Mouse (Mus musculus): ENCODE results near the gene Cracr2b. TPM values are rescaled to one million over a fixed set of nuclear protein-coding genes. Genes with fewer than 3 reads are reported as not detected.
"Not testable (repeated sequence)": the region's sequence is repeated elsewhere in the genome, so short reads cannot be mapped to it uniquely, and the experiment has no call there.

The Cracr2b gene
- total RNA-seq, 4 experiments from 2014 or later: 3.9 to 5.4 (median 4.4) TPM

GRCm38 (mm10) chr7:141433517-141434400, 27.1 kb upstream of the Cracr2b start:
- DNase-seq (ENCODE audit: low spot score in 2 of 2): no peak

GRCm38 (mm10) chr7:141434464-141434863, 26.4 kb upstream of the Cracr2b start:
- DNase-seq (ENCODE audit: low spot score in 2 of 2): peak in 1 of 2 experiments; percentile 73

GRCm38 (mm10) chr7:141435129-141435855, 25.6 kb upstream of the Cracr2b start:
- DNase-seq (ENCODE audit: low spot score in 2 of 2): no peak

- no peak for DNase-seq (ENCODE audit: low spot score in 2 of 2)
Observed at GRCm38 (mm10) chr7:141435856-141436522, 24.9 kb upstream of the Cracr2b start.

GRCm38 (mm10) chr7:141436523-141436892, 24.4 kb upstream of the Cracr2b start:
- no peak for DNase-seq (ENCODE audit: low spot score in 2 of 2)

GRCm38 (mm10) chr7:141437178-141438120, 23.4 kb upstream of the Cracr2b start, which contains the start of gene Slc25a22:
Gene Slc25a22, minus strand, starts transcription at chr7:141437892.
- peak; percentile 71 to 72 for DNase-seq (ENCODE audit: low spot score in 2 of 2)

- no peak for DNase-seq (ENCODE audit: low spot score in 2 of 2)
Observed at GRCm38 (mm10) chr7:141438201-141438968, 22.5 kb upstream of the Cracr2b start.

GRCm38 (mm10) chr7:141439140-141439679, 21.7 kb upstream of the Cracr2b start:
- no peak for DNase-seq (ENCODE audit: low spot score in 2 of 2)

- no peak for DNase-seq (ENCODE audit: low spot score in 2 of 2)
Observed at GRCm38 (mm10) chr7:141439811-141440210, 21.1 kb upstream of the Cracr2b start.

GRCm38 (mm10) chr7:141440613-141441012, 20.3 kb upstream of the Cracr2b start:
- DNase-seq (ENCODE audit: low spot score in 2 of 2): no peak

GRCm38 (mm10) chr7:141441460-141441859, 19.4 kb upstream of the Cracr2b start:
- no peak for DNase-seq (ENCODE audit: low spot score in 2 of 2)

- no peak for DNase-seq (ENCODE audit: low spot score in 2 of 2)
Observed at GRCm38 (mm10) chr7:141442199-141442598, 18.7 kb upstream of the Cracr2b start.

- DNase-seq (ENCODE audit: low spot score in 2 of 2): no peak
Observed at GRCm38 (mm10) chr7:141443081-141443821, 17.6 kb upstream of the Cracr2b start.

GRCm38 (mm10) chr7:141443828-141444237, 17.1 kb upstream of the Cracr2b start, which contains the start of gene Pidd1:
Gene Pidd1, minus strand, starts transcription at chr7:141444025.
- DNase-seq (ENCODE audit: low spot score in 2 of 2): no peak

GRCm38 (mm10) chr7:141446374-141446773, 14.5 kb upstream of the Cracr2b start:
- DNase-seq (ENCODE audit: low spot score in 2 of 2): not testable (repeated sequence)

- peak; percentile 93 to 94 for DNase-seq (ENCODE audit: low spot score in 2 of 2)
Observed at GRCm38 (mm10) chr7:141447110-141447991, 13.5 kb upstream of the Cracr2b start, which contains the start of gene Rplp2. Gene Rplp2, plus strand, starts transcription at chr7:141447370.

GRCm38 (mm10) chr7:141451928-141452327, 9.0 kb upstream of the Cracr2b start:
- no peak for DNase-seq (ENCODE audit: low spot score in 2 of 2)

- no peak for DNase-seq (ENCODE audit: low spot score in 2 of 2)
Observed at GRCm38 (mm10) chr7:141453636-141454035, 7.3 kb upstream of the Cracr2b start.

Measured in left cerebral cortex, adult 8-10 months (tissue).